Mouse (Mus musculus) small intestine, adult 2 months (tissue): Measurements from ENCODE around the gene Trank1.

Experiments used
- CTCF ChIP-seq: fragments of 200-500 bp; IDR thresholded peaks from 2 replicates; pipeline ENCODE4 v1.5.1; 2012; ENCODE audit warnings: low read depth, mild to moderate bottlenecking, control low read depth, inconsistent platforms, low read length, moderate library complexity, mixed read lengths; ENCODE audit not compliant: insufficient replicate concordance, insufficient read length; ENCODE audit errors: extremely low read depth
- POLR2A ChIP-seq: fragments of 200-500 bp; IDR thresholded peaks from 2 replicates; pipeline ENCODE4 v1.6.1; 2012; ENCODE audit warnings: low read depth, mild to moderate bottlenecking, control low read depth, inconsistent platforms, low read length, moderate library complexity

DNA sequence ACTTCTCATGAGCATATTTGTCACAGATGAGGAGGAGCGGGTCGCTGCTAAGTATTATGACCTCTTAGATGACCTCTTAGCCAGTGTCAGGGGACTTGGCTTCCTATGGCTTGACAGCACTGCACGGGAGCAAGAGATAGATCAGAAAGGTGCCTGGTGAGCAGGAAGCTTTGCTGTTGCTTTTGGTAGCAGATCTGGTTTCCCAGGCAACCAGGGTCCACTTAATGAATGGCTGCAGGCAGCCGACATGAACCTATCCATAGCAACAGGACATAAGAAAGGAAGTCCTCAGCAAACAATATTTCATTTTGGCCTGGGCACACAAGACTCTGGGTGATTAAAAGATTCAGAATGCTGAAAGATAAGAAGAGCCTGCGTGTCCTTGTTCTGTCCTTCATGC, 25.9 kb upstream of the Trank1 start:
- TF ChIP-seq CTCF = no peak
- no peak for TF ChIP-seq POLR2A
